7 mouse cellular contexts compared by ENCODE assay signal in the genomic region with DNA sequence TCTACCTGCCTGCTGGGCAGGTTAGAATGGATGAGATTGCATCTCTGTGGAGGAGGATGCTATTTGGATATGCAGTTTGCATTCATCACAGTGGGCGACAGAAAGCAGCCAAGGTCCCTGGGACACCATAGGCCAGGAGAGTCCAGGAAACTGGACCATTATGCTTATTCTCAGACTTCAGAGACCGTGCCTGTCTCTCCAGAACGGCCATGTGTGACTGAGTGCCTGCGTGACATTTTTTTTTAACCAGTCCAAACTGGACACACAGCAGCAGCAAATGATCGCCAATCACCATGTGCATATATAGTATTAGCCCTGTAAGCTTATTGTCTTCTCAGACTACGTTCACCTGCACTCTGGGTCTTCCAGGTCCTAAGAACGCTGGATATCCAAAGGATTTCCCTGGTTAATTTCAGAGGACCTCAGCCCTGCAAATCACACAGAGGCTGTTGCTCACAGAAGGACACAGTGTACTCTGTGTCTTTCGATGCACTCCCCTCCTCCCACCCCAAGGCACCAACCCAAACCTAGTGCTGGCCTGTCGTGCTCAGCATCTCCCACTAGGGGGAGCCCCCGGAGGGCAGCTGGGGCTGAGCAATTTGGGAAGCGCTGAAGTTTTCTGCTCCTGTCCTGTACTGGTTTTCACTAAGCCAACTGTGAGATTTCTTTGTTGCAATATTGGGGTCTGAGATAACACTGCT.
DNase-seq lines count a peak whose midpoint lies in the region; ATAC-seq and TF ChIP-seq lines count a peak whose summit lies in the region.

No protein-coding gene starts in this region.

- ATAC-seq in intestine, postnatal 0 days = no peak
- peak; percentile 92 for ATAC-seq in midbrain, embryonic 15.5 days (replicated peaks)

- no peaks in the 10 kb centered on the region for H3K27me3 ChIP-seq in intestine, postnatal 0 days (replicated peaks; ENCODE audit: control insufficient read depth, insufficient read depth, low read length)
- H3K27me3 ChIP-seq in midbrain, embryonic 15.5 days (replicated peaks) = no peaks in the 10 kb centered on the region

- peak overlapping the region; percentile 9; the same call in 1 of the 2 replicates for H3K4me3 ChIP-seq in intestine, postnatal 0 days (ENCODE audit: low read depth, low read length)
- H3K4me3 ChIP-seq in midbrain, embryonic 15.5 days = 0 out of 2 replicates have a peak overlapping the region, but pooled peaks have one; percentile 4

- no peaks in the 10 kb centered on the region for H3K4me1 ChIP-seq in intestine, postnatal 0 days (replicated peaks; ENCODE audit: control insufficient read depth, insufficient read depth, low read length)
- peaks cover 30% of the 10 kb centered on the region for H3K4me1 ChIP-seq in midbrain, embryonic 15.5 days

- no peaks in the 10 kb centered on the region for H3K9me3 ChIP-seq in intestine, postnatal 0 days (ENCODE audit: control insufficient read depth)
- H3K9me3 ChIP-seq in midbrain, embryonic 15.5 days = no peaks in the 10 kb centered on the region

- 44% methylated on average over 11 of the region's 11 CpGs for WGBS in intestine, postnatal 0 days
- WGBS in midbrain, embryonic 15.5 days = 25% methylated on average over 11 of the region's 11 CpGs

- H3K36me3 ChIP-seq in intestine, postnatal 0 days (ENCODE audit: control insufficient read depth, insufficient read depth) = no peaks in the 10 kb centered on the region
- H3K36me3 ChIP-seq in midbrain, embryonic 15.5 days (replicated peaks) = no peaks in the 10 kb centered on the region

- peak; percentile 66 for DNase-seq in adrenal gland, adult 8-10 months
- DNase-seq in embryo, embryonic 10.5 days (ENCODE audit: low spot score) = peak; percentile 90
- peak; percentile 38 for DNase-seq in gonadal fat pad, adult 2 months (ENCODE audit: low read depth)
- peak; percentile 87 to 90 for DNase-seq in left cerebral cortex, postnatal 36 days (ENCODE audit: low spot score in 2 of 2)
- DNase-seq in spleen, postnatal 36 days (ENCODE audit: low spot score in 2 of 2) = peak; percentile 22 to 27

- peak; percentile 94 for TF ChIP-seq CTCF in intestine, postnatal 0 days (IDR thresholded peaks at IDR 0.05; ENCODE audit: low read depth)

- intact Hi-C loops in left cerebral cortex, postnatal 36 days (cut with DNase I) = loop anchor here (2.0 kb wide), 1 partner anchor 476 kb away; no protein-coding TSS in a partner anchor

- H3K4me2 ChIP-seq in intestine, postnatal 0 days (replicated peaks; ENCODE audit: low read depth) = peak overlapping the region; percentile 40; the same call in 1 of the 2 replicates
- peak overlapping the region; percentile 30 for H3K4me2 ChIP-seq in midbrain, embryonic 15.5 days

- no peak overlapping the region for H3K9ac ChIP-seq in intestine, postnatal 0 days (ENCODE audit: low read depth, low read length)
- H3K9ac ChIP-seq in midbrain, embryonic 15.5 days = 0 out of 2 replicates have a peak overlapping the region, but pooled peaks have one; percentile 16

- H3K27ac ChIP-seq in intestine, postnatal 0 days (ENCODE audit: low read depth, low read length) = no peak overlapping the region
- H3K27ac ChIP-seq in midbrain, embryonic 15.5 days = peak overlapping the region; percentile 61

Comparison
In these comparisons a context has a peak if more than half of its experiments do, and no peak if none do; other contexts are left out.
1. DNase-seq: peak in every context shown above with its lines; median percentile 90 in embryo, embryonic 10.5 days; 88 in left cerebral cortex, postnatal 36 days; 66 in adrenal gland, adult 8-10 months; 38 in gonadal fat pad, adult 2 months; 24 in spleen, postnatal 36 days.